Mouse (Mus musculus): ENCODE data around the gene Kcng3.

DNA sequence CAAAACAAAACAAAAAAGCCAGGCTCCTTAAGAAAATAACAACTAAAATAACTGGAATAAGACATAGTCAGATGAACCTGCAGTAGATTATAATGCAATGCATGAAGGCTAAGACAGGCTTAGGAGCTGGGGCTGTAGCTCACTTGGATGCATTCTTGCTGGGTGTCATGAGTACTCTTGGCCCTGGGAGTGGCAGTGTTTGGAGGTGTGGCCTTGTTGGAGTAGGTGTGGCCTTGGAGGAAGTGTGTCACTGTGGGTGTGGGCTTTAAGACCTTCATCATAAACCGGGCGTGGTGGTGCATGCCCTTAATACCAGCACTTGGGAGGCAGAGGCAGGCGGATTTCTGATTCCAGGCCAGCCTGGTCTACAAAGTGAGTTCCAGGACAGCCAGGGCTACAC is 18.3 kb upstream of the Kcng3 start:
- no peak for TF ChIP-seq CTCF (IDR thresholded peaks at IDR 0.05; ENCODE audit: low read depth)
- TF ChIP-seq EP300 (IDR thresholded peaks at IDR 0.05; ENCODE audit: low read depth) = no peak

All from liver, postnatal 0 days (tissue).